Mouse (Mus musculus): ENCODE data around the gene Hunk. TPM values are rescaled to one million over a fixed set of nuclear protein-coding genes. Genes with fewer than 3 reads are reported as not detected.

Hunk gene
- polyA plus RNA-seq, 1 experiment from 2014 or later: 19.1 TPM

DNA sequence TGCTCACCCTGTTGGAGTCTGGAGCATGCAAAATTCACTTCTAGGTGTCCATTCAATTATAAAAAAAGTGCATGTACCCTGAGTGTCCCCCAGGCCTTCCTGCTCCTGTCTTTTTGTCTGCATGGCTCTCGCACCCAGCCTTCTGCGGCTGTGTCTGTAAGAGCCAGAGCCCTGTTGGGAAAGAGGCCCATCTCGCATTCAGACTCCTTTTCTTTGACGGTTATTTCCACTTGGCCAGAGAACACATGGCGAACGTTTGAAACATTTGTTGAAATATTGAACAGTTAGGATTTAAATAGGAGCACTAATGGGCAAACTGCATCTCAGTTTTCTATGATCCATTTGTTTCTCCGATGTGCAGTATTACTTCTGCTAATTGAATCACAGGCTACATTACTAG is 99.3 kb downstream of the Hunk start:
- no peak overlapping the region for H3K9ac ChIP-seq (ENCODE audit: low read length)
- H3K36me3 ChIP-seq (ENCODE audit: control insufficient read depth, insufficient read depth, low read length): peaks cover 4% of the 10 kb centered on the region
- no peak overlapping the region for H3K4me3 ChIP-seq (ENCODE audit: low read depth, low read length)
- H3K4me1 ChIP-seq (replicated peaks; ENCODE audit: control insufficient read depth, insufficient read depth, low read length): no peaks in the 10 kb centered on the region
- H3K9me3 ChIP-seq (ENCODE audit: control insufficient read depth, low read length): no peaks in the 10 kb centered on the region
- 84% methylated on average over 7 of the region's 7 CpGs for WGBS
- H3K4me2 ChIP-seq (ENCODE audit: low read depth, low read length, severe bottlenecking): no peak overlapping the region
- DNase-seq (ENCODE audit: low spot score): no peak
- no peak for ATAC-seq (replicated peaks; ENCODE audit: low FRiP score)
- H3K27me3 ChIP-seq (ENCODE audit: control insufficient read depth, insufficient read depth, low read length): no peaks in the 10 kb centered on the region
- H3K27ac ChIP-seq (ENCODE audit: low read depth, low read length): no peak overlapping the region

DNA sequence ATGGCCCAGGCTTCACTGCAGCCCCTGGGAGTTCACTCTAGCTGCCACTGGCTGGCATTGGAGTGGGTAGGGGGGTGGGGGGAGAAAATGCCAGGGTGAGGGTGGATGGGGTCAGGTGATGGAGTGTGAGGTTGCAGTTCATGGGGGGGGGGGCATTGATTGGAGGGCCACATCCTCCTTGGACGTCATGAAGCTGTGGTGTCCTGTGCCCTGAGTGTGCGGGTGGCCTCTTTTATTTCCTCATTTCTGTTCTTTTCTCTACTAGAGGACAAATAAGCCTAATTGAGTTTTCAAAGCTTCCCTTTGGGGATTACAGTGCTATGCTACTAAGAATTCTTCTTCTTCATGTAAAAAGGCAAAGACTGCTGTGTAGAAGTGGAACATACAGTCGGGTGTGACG is 99.8 kb downstream of the Hunk start:
- Histone ChIP-seq H3K27me3 (ENCODE audit: control insufficient read depth, insufficient read depth, low read length) (no peaks in the 10 kb centered on the region), H3K4me3 (ENCODE audit: low read depth, low read length) (no peak overlapping the region), H3K4me1 (replicated peaks; ENCODE audit: control insufficient read depth, insufficient read depth, low read length) (no peaks in the 10 kb centered on the region), H3K27ac (ENCODE audit: low read depth, low read length) (no peak overlapping the region), H3K9ac (ENCODE audit: low read length) (no peak overlapping the region), H3K9me3 (ENCODE audit: control insufficient read depth, low read length) (no peaks in the 10 kb centered on the region), H3K4me2 (ENCODE audit: low read depth, low read length, severe bottlenecking) (no peak overlapping the region), H3K36me3 (ENCODE audit: control insufficient read depth, insufficient read depth, low read length) (peaks cover 4% of the 10 kb centered on the region)
- ATAC-seq (replicated peaks; ENCODE audit: low FRiP score) (no peak), DNase-seq (ENCODE audit: low spot score) (no peak)
- WGBS: 91% methylated on average over 4 of the region's 4 CpGs

DNA sequence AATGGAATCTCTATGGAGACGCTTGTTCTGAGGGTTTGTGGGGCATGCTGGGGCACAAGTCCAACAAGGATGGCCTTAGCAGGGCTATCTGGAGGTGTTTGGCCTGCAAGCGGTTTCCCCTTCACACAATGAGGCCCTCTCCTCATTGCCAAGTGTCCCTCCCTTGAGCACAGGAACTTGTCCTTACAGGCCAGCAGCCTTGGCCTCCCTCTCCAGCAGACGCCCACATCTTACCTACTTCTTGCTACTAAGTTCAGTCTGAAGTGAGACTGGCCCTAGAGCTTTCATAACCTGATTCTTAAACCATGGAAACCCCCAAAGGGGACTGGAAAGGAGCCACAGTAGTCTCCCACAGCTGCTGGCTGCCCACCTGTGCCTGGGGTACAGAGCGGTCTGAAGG is 104.3 kb downstream of the Hunk start:
- Histone ChIP-seq H3K27ac (ENCODE audit: low read depth, low read length) (no peak overlapping the region), H3K4me3 (ENCODE audit: low read depth, low read length) (no peak overlapping the region), H3K36me3 (ENCODE audit: control insufficient read depth, insufficient read depth, low read length) (peaks cover 7% of the 10 kb centered on the region), H3K4me2 (ENCODE audit: low read depth, low read length, severe bottlenecking) (no peak overlapping the region), H3K4me1 (replicated peaks; ENCODE audit: control insufficient read depth, insufficient read depth, low read length) (0 out of 2 replicates have a peak, but pooled peaks cover 2% of the 10 kb centered on the region), H3K9me3 (ENCODE audit: control insufficient read depth, low read length) (no peaks in the 10 kb centered on the region), H3K9ac (ENCODE audit: low read length) (no peak overlapping the region), H3K27me3 (ENCODE audit: control insufficient read depth, insufficient read depth, low read length) (no peaks in the 10 kb centered on the region)
- no peak for DNase-seq (ENCODE audit: low spot score)
- ATAC-seq (replicated peaks; ENCODE audit: low FRiP score): no peak
- WGBS: 79% methylated on average over 4 of the region's 4 CpGs

DNA sequence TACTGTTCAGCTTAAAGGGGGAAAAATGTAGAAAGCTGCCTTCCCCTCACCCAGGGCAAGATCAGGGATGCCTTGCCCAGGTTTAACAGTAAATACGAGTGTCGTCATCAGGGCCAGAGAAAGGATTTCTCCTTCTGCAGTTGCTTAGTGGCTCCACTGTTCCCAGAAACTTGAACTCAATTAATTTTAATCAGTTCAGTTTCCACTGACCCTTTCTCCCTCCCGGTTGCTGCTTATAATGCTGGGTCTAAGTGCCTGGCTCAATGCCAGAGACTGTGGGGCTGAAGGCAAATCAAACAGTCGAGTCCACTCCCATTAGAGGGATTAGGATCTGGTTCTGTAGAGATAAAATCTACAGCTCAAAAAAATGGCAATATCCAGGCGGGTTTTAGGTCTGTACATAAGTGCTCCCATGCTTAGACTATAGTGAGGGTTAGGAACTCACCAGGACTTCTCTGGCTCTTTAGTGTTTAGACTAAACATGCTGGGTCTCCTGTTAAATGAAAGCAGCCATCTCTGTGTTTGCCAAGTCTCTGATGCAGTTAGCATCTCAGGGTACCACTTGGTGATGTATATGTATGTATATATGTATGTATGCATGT is 106.2 kb downstream of the Hunk start:
- H3K27ac ChIP-seq (ENCODE audit: low read depth, low read length): 0 out of 2 replicates have a peak overlapping the region, but pooled peaks have one; percentile 46
- H3K4me3 ChIP-seq (ENCODE audit: low read depth, low read length): no peak overlapping the region
- peaks cover 7% of the 10 kb centered on the region for H3K36me3 ChIP-seq (ENCODE audit: control insufficient read depth, insufficient read depth, low read length)
- H3K9me3 ChIP-seq (ENCODE audit: control insufficient read depth, low read length): no peaks in the 10 kb centered on the region
- H3K27me3 ChIP-seq (ENCODE audit: control insufficient read depth, insufficient read depth, low read length): no peaks in the 10 kb centered on the region
- no peak for DNase-seq (ENCODE audit: low spot score)
- ATAC-seq (replicated peaks; ENCODE audit: low FRiP score): peak; percentile 50; the same call in 1 of the 2 replicates
- H3K9ac ChIP-seq (ENCODE audit: low read length): no peak overlapping the region
- 49% methylated on average over 5 of the region's 5 CpGs for WGBS
- 0 out of 2 replicates have a peak, but pooled peaks cover 2% of the 10 kb centered on the region for H3K4me1 ChIP-seq (replicated peaks; ENCODE audit: control insufficient read depth, insufficient read depth, low read length)
- no peak overlapping the region for H3K4me2 ChIP-seq (ENCODE audit: low read depth, low read length, severe bottlenecking)

DNA sequence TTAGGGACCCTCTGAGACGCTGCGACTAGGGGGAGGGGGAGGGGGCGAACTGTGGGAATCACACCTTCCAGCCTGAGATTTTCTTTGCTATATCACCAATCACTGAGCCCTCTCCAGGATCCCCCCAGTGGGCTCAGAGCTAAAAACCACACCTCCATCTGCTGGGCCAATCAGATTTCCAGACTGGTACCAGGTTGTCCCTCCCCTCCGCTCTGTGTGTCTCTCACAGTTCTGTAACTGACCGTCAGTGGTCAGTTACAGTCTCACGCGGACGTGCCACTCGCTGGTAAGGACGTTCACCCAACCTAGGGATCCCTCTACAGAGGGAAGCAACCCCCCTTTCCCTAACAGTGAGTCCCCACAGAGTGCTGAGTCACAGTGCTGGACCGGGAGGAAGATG is 111.1 kb downstream of the Hunk start:
- WGBS: 40% methylated on average over 11 of the region's 11 CpGs
- H3K27ac ChIP-seq (ENCODE audit: low read depth, low read length): no peak overlapping the region
- ATAC-seq (replicated peaks; ENCODE audit: low FRiP score): peak; percentile 53; the same call in 1 of the 2 replicates
- no peaks in the 10 kb centered on the region for H3K27me3 ChIP-seq (ENCODE audit: control insufficient read depth, insufficient read depth, low read length)
- no peak overlapping the region for H3K9ac ChIP-seq (ENCODE audit: low read length)
- H3K9me3 ChIP-seq (ENCODE audit: control insufficient read depth, low read length): no peaks in the 10 kb centered on the region
- peaks cover 5% of the 10 kb centered on the region; the same call in 1 of the 2 replicates for H3K36me3 ChIP-seq (ENCODE audit: control insufficient read depth, insufficient read depth, low read length)
- H3K4me1 ChIP-seq (replicated peaks; ENCODE audit: control insufficient read depth, insufficient read depth, low read length): 0 out of 2 replicates have a peak, but pooled peaks cover 2% of the 10 kb centered on the region
- no peak overlapping the region for H3K4me3 ChIP-seq (ENCODE audit: low read depth, low read length)
- no peak overlapping the region for H3K4me2 ChIP-seq (ENCODE audit: low read depth, low read length, severe bottlenecking)
- no peak for DNase-seq (ENCODE audit: low spot score)

DNA sequence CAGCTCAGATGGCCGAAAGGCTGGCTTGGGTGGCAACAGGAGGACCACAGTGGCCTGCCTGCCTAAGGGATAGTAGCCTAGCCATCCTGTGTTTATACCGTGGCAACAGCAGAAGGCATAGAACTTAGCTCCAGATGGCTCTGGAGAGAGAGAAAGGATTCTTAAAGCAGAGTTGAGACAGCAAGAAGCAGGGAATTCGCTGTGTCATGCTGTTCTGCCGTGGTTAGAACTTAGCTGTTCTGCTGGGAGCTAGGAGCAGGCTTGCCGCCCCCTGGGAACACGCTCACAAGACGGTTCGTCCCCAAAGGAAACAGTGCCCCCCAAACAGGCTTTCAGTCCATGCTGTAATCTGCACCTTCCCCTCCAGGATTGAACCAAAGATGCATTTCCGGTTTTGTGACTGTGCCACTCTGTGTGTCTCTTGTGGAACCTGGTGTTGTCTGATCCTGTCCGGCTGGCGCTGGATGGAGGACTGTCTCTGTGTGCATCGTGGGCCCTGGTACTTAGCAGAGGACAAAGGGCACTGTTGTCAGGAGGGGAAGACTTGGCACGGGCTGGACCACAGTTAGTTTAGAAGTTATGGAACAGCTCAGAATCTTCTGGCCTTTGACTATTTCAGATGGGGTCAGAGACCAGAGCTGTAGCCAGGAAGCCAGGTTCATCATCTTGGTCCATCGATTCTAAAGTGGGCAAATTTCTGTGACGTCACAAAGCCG is 112.1 kb downstream of the Hunk start:
- Histone ChIP-seq H3K4me2 (ENCODE audit: low read depth, low read length, severe bottlenecking) (no peak overlapping the region), H3K27ac (ENCODE audit: low read depth, low read length) (no peak overlapping the region), H3K36me3 (ENCODE audit: control insufficient read depth, insufficient read depth, low read length) (peaks cover 3% of the 10 kb centered on the region; the same call in 1 of the 2 replicates), H3K4me1 (replicated peaks; ENCODE audit: control insufficient read depth, insufficient read depth, low read length) (no peaks in the 10 kb centered on the region), H3K9me3 (ENCODE audit: control insufficient read depth, low read length) (no peaks in the 10 kb centered on the region), H3K27me3 (ENCODE audit: control insufficient read depth, insufficient read depth, low read length) (no peaks in the 10 kb centered on the region), H3K9ac (ENCODE audit: low read length) (no peak overlapping the region), H3K4me3 (ENCODE audit: low read depth, low read length) (no peak overlapping the region)
- DNase-seq (ENCODE audit: low spot score) (no peak), ATAC-seq (replicated peaks; ENCODE audit: low FRiP score) (no peak)
- WGBS: 89% methylated on average over 16 of the region's 16 CpGs

DNA sequence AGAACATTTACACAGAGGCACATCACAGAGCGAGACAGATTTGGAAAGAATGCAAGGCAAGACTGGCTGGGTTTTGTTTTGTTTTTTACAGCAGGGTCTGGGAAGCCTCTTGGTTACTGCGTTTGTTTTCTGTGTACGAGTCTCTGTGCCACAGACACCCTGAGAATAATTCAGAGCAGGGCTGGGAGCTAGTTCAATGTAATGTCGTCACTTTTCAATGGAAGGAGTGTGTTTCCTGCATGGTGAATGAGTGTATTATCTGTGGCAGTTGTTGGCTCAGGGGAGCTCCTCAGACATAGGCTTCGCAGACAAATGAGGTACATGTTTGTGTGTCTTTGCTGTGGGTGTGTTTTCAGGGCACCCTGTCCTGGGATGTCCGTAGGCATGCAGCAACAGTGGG is 115.0 kb downstream of the Hunk start:
- Histone ChIP-seq H3K9me3 (ENCODE audit: control insufficient read depth, low read length) (no peaks in the 10 kb centered on the region), H3K36me3 (ENCODE audit: control insufficient read depth, insufficient read depth, low read length) (peaks cover 2% of the 10 kb centered on the region; the same call in 1 of the 2 replicates), H3K27me3 (ENCODE audit: control insufficient read depth, insufficient read depth, low read length) (no peaks in the 10 kb centered on the region), H3K4me1 (replicated peaks; ENCODE audit: control insufficient read depth, insufficient read depth, low read length) (no peaks in the 10 kb centered on the region), H3K9ac (ENCODE audit: low read length) (no peak overlapping the region), H3K27ac (ENCODE audit: low read depth, low read length) (no peak overlapping the region), H3K4me2 (ENCODE audit: low read depth, low read length, severe bottlenecking) (no peak overlapping the region), H3K4me3 (ENCODE audit: low read depth, low read length) (no peak overlapping the region)
- no peak for DNase-seq (ENCODE audit: low spot score)
- WGBS: 91% methylated on average over 6 of the region's 6 CpGs
- ATAC-seq (replicated peaks; ENCODE audit: low FRiP score): no peak

DNA sequence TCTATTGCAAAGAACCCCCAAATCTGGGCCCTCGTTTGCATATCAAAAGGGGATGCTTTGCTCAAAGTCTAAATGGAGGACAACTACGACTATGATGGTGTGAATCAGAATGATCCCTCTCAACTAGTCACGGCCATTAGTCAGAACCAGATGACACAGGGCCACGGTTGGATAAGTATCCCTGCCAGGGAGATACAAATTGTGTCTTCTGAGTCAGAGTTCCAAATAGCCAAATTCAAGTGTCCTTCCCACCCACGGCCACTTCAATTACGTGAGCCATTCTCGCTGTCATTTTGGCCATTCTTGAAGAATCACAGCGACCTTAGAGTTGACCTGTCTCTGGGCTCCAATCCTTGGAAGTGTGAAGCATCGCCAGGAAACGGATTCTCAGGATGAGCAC is 119.4 kb downstream of the Hunk start:
- Histone ChIP-seq H3K9ac (ENCODE audit: low read length) (no peak overlapping the region), H3K4me1 (replicated peaks; ENCODE audit: control insufficient read depth, insufficient read depth, low read length) (no peaks in the 10 kb centered on the region), H3K36me3 (ENCODE audit: control insufficient read depth, insufficient read depth, low read length) (no peaks in the 10 kb centered on the region), H3K27ac (ENCODE audit: low read depth, low read length) (no peak overlapping the region), H3K9me3 (ENCODE audit: control insufficient read depth, low read length) (no peaks in the 10 kb centered on the region), H3K4me2 (ENCODE audit: low read depth, low read length, severe bottlenecking) (no peak overlapping the region), H3K4me3 (ENCODE audit: low read depth, low read length) (no peak overlapping the region), H3K27me3 (ENCODE audit: control insufficient read depth, insufficient read depth, low read length) (no peaks in the 10 kb centered on the region)
- no peak for DNase-seq (ENCODE audit: low spot score)
- 83% methylated on average over 10 of the region's 10 CpGs for WGBS
- no peak for ATAC-seq (replicated peaks; ENCODE audit: low FRiP score)

DNA sequence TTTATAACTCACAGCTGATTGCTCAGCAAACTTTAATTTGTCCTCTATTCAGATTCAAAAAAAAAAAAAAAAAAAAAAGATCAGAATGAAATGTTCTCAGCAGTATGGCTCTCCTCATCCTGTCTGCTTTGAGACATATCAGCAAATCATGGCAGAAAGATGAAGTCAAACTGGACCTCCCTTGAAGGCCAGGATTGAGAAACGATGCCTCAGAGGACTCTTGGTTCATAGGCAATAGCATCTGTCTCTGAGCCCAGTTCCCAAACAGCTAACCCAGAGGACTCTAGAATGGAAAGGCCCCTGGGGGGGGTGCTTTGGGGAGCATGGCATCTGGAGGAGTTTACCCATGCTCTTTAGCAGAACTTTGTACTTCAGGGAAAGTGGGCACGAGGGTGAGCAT is 119.9 kb downstream of the Hunk start:
- no peak overlapping the region for H3K4me3 ChIP-seq (ENCODE audit: low read depth, low read length)
- H3K9me3 ChIP-seq (ENCODE audit: control insufficient read depth, low read length): no peaks in the 10 kb centered on the region
- DNase-seq (ENCODE audit: low spot score): no peak
- no peak for ATAC-seq (replicated peaks; ENCODE audit: low FRiP score)
- no peak overlapping the region for H3K9ac ChIP-seq (ENCODE audit: low read length)
- no peaks in the 10 kb centered on the region for H3K27me3 ChIP-seq (ENCODE audit: control insufficient read depth, insufficient read depth, low read length)
- no peak overlapping the region for H3K4me2 ChIP-seq (ENCODE audit: low read depth, low read length, severe bottlenecking)
- 98% methylated on average over 2 of the region's 2 CpGs for WGBS
- no peaks in the 10 kb centered on the region for H3K36me3 ChIP-seq (ENCODE audit: control insufficient read depth, insufficient read depth, low read length)
- H3K27ac ChIP-seq (ENCODE audit: low read depth, low read length): no peak overlapping the region
- H3K4me1 ChIP-seq (replicated peaks; ENCODE audit: control insufficient read depth, insufficient read depth, low read length): no peaks in the 10 kb centered on the region

All from forebrain, embryonic 11.5 days (tissue).